Comparison of ENCODE assay signal across 10 mouse cellular contexts in the genomic region with DNA sequence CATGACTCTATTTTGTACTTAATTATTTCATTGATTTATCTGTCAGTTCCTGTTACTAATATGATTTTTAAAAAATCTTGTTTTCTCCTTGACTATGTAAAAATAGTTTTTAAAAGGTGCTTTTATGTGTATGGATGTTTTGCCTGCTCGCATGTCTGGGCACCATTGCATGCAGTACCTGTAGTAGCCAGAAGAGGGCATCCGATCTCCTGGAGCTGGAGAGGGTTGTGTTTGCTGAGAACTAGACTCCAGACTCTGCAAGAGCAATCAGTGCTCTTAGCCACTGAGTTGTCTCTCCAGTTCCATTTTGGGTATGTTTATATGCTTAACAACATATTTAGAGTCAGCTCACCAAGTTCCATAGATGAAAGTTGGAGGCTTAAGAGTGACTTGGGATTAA. TPM values are rescaled to one million over a fixed set of nuclear protein-coding genes. Genes with fewer than 3 reads are reported as not detected.
DNase-seq lines count a peak whose midpoint lies in the region; ATAC-seq and TF ChIP-seq lines count a peak whose summit lies in the region.
"Had no signal": no experiment of that assay in that cellular context is flagged by ENCODE, and none has a peak within 500 bp of the region (broad histone marks: within the 10 kb centered on the region; RNA-seq: fewer than 3 reads in every experiment).

No protein-coding gene starts in this region.

- ATAC-seq in frontal cortex, adult (ENCODE audit: low TSS enrichment), result 0 out of 2 replicates have a peak, but pooled peaks have one; percentile 47

- 4% methylated on average over 2 of the region's 2 CpGs for WGBS in thymus, adult 2 months

- no peaks in the 10 kb centered on the region for H3K36me3 ChIP-seq in thymus, adult 2 months (ENCODE audit: control insufficient read depth, insufficient read depth, low read length)
- H3K36me3 ChIP-seq: embryonic facial prominence, embryonic 12.5 days; liver, embryonic 13.5 days had no signal

- TF ChIP-seq POLR2A in thymus, adult 2 months (IDR thresholded peaks at IDR 0.05; ENCODE audit: control insufficient read depth, extremely low read depth, insufficient read depth, low read length, poor library complexity), result no peak

- no peaks in the 10 kb centered on the region for H3K27me3 ChIP-seq in thymus, adult 2 months (ENCODE audit: control insufficient read depth, insufficient read depth, low read length)
- H3K27me3 ChIP-seq: embryonic facial prominence, embryonic 12.5 days; liver, embryonic 13.5 days had no signal

- H3K4me1 ChIP-seq in thymus, adult 2 months (replicated peaks; ENCODE audit: control insufficient read depth, insufficient read depth, low read length), result no peaks in the 10 kb centered on the region
- H3K4me1 ChIP-seq: embryonic facial prominence, embryonic 12.5 days; liver, embryonic 13.5 days had no signal

- no peak overlapping the region for H3K27ac ChIP-seq in thymus, adult 2 months (ENCODE audit: control insufficient read depth, insufficient read depth, low read length)
- H3K27ac ChIP-seq: embryonic facial prominence, embryonic 12.5 days; liver, embryonic 13.5 days had no signal

- no peak for DNase-seq in frontal cortex, postnatal 10 days (ENCODE audit: low spot score in 2 of 2)
- DNase-seq in urinary bladder, postnatal 25 days (ENCODE audit: low spot score), result peak; percentile 55
- no peak for DNase-seq in urinary bladder, adult 2 months (ENCODE audit: low spot score)
- DNase-seq in embryo, embryonic 11 days, result peak; percentile 66
- DNase-seq in kidney, postnatal 10 days, result peak; percentile 68
- peak; percentile 59 for DNase-seq in lung, postnatal 10 days
- peak; percentile 62 for DNase-seq in thymus, adult 2 months
- DNase-seq: liver, embryonic 13.5 days had no signal

- H3K4me3 ChIP-seq in thymus, adult 2 months (ENCODE audit: control insufficient read depth, insufficient read depth, low read length), result no peak overlapping the region
- H3K4me3 ChIP-seq: embryonic facial prominence, embryonic 12.5 days; liver, embryonic 13.5 days had no signal

- TF ChIP-seq CTCF in thymus, adult 2 months (IDR thresholded peaks at IDR 0.05; ENCODE audit: borderline replicate concordance, control insufficient read depth, extremely low read depth, insufficient read depth, low read length, poor library complexity), result no peak

RNA-seq across cellular contexts. Expression of a gene that starts 13.5 kb away (rescaled TPM):
- not detected in 2 replicates for polyA plus RNA-seq in urinary bladder, adult 2 months (2012; rRNA removed)
- not detected in 2 replicates for polyA plus RNA-seq in thymus, adult 2 months (2012; rRNA removed)
- polyA plus RNA-seq: embryonic facial prominence, embryonic 12.5 days; liver, embryonic 13.5 days had no signal

RNA-seq across cellular contexts. Expression of a gene that starts 24.6 kb away (rescaled TPM):
- 63.4 and 72.6 TPM in 2 replicates for polyA plus RNA-seq in urinary bladder, adult 2 months (2012; rRNA removed)
- polyA plus RNA-seq in thymus, adult 2 months (2012; rRNA removed), result 29.7 and 32.1 TPM in 2 replicates

RNA-seq across cellular contexts. Expression of a gene that starts 24.7 kb away (rescaled TPM):
- 0.04 and 0.08 TPM in 2 replicates for polyA plus RNA-seq in urinary bladder, adult 2 months (2012; rRNA removed)
- polyA plus RNA-seq in thymus, adult 2 months (2012; rRNA removed), result 0.05 TPM in 2 replicates

RNA-seq across cellular contexts. Expression of a gene that starts 47.3 kb away (rescaled TPM):
- polyA plus RNA-seq in urinary bladder, adult 2 months (2012; rRNA removed), result not detected in 2 replicates
- polyA plus RNA-seq in thymus, adult 2 months (2012; rRNA removed), result 0.13 TPM in 1 of 2 replicates, not detected in the other
- polyA plus RNA-seq: liver, embryonic 13.5 days had no signal

RNA-seq across cellular contexts. Expression of a gene that starts 58.1 kb away (rescaled TPM):
- not detected in 2 replicates for polyA plus RNA-seq in urinary bladder, adult 2 months (2012; rRNA removed)
- polyA plus RNA-seq in thymus, adult 2 months (2012; rRNA removed), result 0.15 TPM in 1 of 2 replicates, not detected in the other
- polyA plus RNA-seq: embryonic facial prominence, embryonic 12.5 days; liver, embryonic 13.5 days had no signal

Comparison
In these comparisons a context has a peak if more than half of its experiments do, and no peak if none do; other contexts are left out.
1. DNase-seq: peak in urinary bladder, postnatal 25 days (single experiment), embryo, embryonic 11 days (single experiment), kidney, postnatal 10 days (single experiment), lung, postnatal 10 days (single experiment) and thymus, adult 2 months (single experiment); none in frontal cortex, postnatal 10 days (0 of 2) and urinary bladder, adult 2 months (single experiment).